Mouse (Mus musculus): ENCODE measurements at regions not wholly inside any gene's neighbourhood (a gene's known extent, or its start where the extent isn't known, plus 50 kb on each side); places are given as distances from the start of the nearest gene placed in this dataset.

GRCm38 (mm10) chr1:166735545-166735944 is 53.9 kb upstream of the Fmo9 start:
- Histone ChIP-seq H3K9ac (ENCODE audit: low read length) (no peak overlapping the region), H3K4me3 (ENCODE audit: control insufficient read depth in 1 of 2, insufficient read depth in 1 of 2, low read depth in 1 of 2, low read length in 2 of 2) (no peak overlapping the region), H3K4me2 (ENCODE audit: low read length) (no peak overlapping the region), H3K9me3 (ENCODE audit: control insufficient read depth, low read length) (no peaks in the 10 kb centered on the region), H3K4me1 (ENCODE audit: control insufficient read depth in 2 of 2, insufficient read depth in 2 of 2, low read length in 2 of 2) (no peaks in the 10 kb centered on the region), H3K27me3 (ENCODE audit: control insufficient read depth, insufficient read depth, low read length) (no peaks in the 10 kb centered on the region), H3K27ac (replicated peaks in 1 of 2; ENCODE audit: control insufficient read depth in 1 of 2, insufficient read depth in 1 of 2, low read depth in 2 of 2, low read length in 2 of 2) (no peak overlapping the region), H3K36me3 (ENCODE audit: control insufficient read depth, insufficient read depth, low read length) (no peaks in the 10 kb centered on the region)
- ATAC-seq (ENCODE audit: insufficient number of reproducible peaks, insufficient read depth, low FRiP score, low read depth) = no peak
- 48% methylated on average over 5 of the region's 5 CpGs for WGBS

DNA sequence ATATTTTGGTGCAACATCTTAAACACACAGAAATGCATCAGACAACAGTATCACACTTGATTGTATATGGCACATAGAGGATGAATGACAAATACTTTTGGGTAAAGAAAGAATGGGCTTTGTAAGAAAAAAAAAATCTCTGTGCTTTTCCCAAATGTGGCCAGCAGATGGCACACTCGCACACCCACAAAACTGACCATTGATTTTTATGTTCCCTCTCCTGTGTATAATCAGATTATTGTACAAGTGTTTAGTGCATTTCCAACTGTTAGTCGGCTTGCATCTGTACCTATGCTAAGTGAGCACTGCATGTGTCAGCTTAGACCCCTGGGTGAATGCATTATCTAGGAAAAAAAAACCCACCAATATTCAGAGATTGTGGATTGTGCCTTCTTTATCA is 56.4 kb upstream of the Fmo9 start:
- Histone ChIP-seq H3K9me3 (ENCODE audit: control insufficient read depth, low read length) (no peaks in the 10 kb centered on the region), H3K4me3 (ENCODE audit: control insufficient read depth in 1 of 2, insufficient read depth in 1 of 2, low read depth in 1 of 2, low read length in 2 of 2) (no peak overlapping the region), H3K27ac (replicated peaks in 1 of 2; ENCODE audit: control insufficient read depth in 1 of 2, insufficient read depth in 1 of 2, low read depth in 2 of 2, low read length in 2 of 2) (no peak overlapping the region), H3K36me3 (ENCODE audit: control insufficient read depth, insufficient read depth, low read length) (no peaks in the 10 kb centered on the region), H3K27me3 (ENCODE audit: control insufficient read depth, insufficient read depth, low read length) (no peaks in the 10 kb centered on the region), H3K4me2 (ENCODE audit: low read length) (no peak overlapping the region), H3K4me1 (ENCODE audit: control insufficient read depth in 2 of 2, insufficient read depth in 2 of 2, low read length in 2 of 2) (no peaks in the 10 kb centered on the region), H3K9ac (ENCODE audit: low read length) (no peak overlapping the region)
- ATAC-seq (ENCODE audit: insufficient number of reproducible peaks, insufficient read depth, low FRiP score, low read depth) = no peak
- WGBS = 0% methylated on average over 2 of the region's 2 CpGs

DNA sequence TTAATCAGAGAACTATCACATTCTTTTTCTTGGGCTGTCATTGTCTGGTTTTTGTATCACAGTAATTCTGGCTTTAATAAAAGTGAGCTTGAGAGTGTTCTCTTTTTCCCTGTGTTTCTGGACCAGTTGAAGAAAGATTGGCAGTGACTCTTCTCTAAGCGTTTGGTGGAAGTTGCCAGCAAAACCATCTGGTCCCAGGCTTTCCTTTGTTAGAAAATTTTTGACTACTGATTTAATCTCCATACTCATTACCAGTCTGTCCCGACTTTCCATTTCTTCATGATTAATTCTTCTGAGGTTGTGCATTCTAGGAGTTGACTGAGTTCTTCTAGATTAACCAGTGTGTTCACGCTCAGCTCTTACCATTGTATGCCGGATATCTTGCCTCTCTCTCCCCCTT is 68.6 kb upstream of the Fmo9 start:
- no peaks in the 10 kb centered on the region for H3K36me3 ChIP-seq (ENCODE audit: control insufficient read depth, insufficient read depth, low read length)
- no peak overlapping the region for H3K9ac ChIP-seq (ENCODE audit: low read length)
- H3K4me3 ChIP-seq (ENCODE audit: control insufficient read depth in 1 of 2, insufficient read depth in 1 of 2, low read depth in 1 of 2, low read length in 2 of 2) = no peak overlapping the region
- H3K4me1 ChIP-seq (ENCODE audit: control insufficient read depth in 2 of 2, insufficient read depth in 2 of 2, low read length in 2 of 2) = no peaks in the 10 kb centered on the region
- H3K27me3 ChIP-seq (ENCODE audit: control insufficient read depth, insufficient read depth, low read length) = no peaks in the 10 kb centered on the region
- WGBS = 67% methylated on average over 4 of the region's 4 CpGs
- no peak overlapping the region for H3K27ac ChIP-seq (replicated peaks in 1 of 2; ENCODE audit: control insufficient read depth in 1 of 2, insufficient read depth in 1 of 2, low read depth in 2 of 2, low read length in 2 of 2)
- no peak overlapping the region for H3K4me2 ChIP-seq (ENCODE audit: low read length)
- no peaks in the 10 kb centered on the region for H3K9me3 ChIP-seq (ENCODE audit: control insufficient read depth, low read length)
- ATAC-seq (ENCODE audit: insufficient number of reproducible peaks, insufficient read depth, low FRiP score, low read depth) = no peak

DNA sequence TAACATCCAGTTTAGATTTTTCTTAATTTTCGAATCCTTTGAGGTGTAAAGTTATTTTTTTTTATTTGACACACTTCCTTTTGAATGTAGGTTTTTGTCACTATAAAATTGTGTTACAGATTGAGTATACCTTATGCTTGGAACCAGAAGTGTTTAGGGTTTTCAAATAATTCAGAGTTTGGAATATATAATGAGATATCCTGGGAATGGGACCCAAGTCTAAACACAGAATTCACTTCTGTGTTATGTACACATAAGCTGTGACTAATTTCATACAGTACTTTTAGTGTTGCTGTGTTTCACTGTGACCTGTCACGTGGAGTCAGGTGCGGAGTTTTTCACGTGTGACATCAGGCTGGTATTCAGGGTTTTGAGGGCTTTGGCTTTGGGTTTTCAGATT is 69.1 kb upstream of the Fmo9 start:
- no peak overlapping the region for H3K4me2 ChIP-seq (ENCODE audit: low read length)
- H3K9me3 ChIP-seq (ENCODE audit: control insufficient read depth, low read length) = no peaks in the 10 kb centered on the region
- WGBS = 69% methylated on average over 4 of the region's 4 CpGs
- no peak overlapping the region for H3K9ac ChIP-seq (ENCODE audit: low read length)
- no peaks in the 10 kb centered on the region for H3K4me1 ChIP-seq (ENCODE audit: control insufficient read depth in 2 of 2, insufficient read depth in 2 of 2, low read length in 2 of 2)
- H3K36me3 ChIP-seq (ENCODE audit: control insufficient read depth, insufficient read depth, low read length) = no peaks in the 10 kb centered on the region
- no peak overlapping the region for H3K27ac ChIP-seq (replicated peaks in 1 of 2; ENCODE audit: control insufficient read depth in 1 of 2, insufficient read depth in 1 of 2, low read depth in 2 of 2, low read length in 2 of 2)
- H3K4me3 ChIP-seq (ENCODE audit: control insufficient read depth in 1 of 2, insufficient read depth in 1 of 2, low read depth in 1 of 2, low read length in 2 of 2) = no peak overlapping the region
- no peak for ATAC-seq (ENCODE audit: insufficient number of reproducible peaks, insufficient read depth, low FRiP score, low read depth)
- no peaks in the 10 kb centered on the region for H3K27me3 ChIP-seq (ENCODE audit: control insufficient read depth, insufficient read depth, low read length)

- Histone ChIP-seq H3K4me2 (ENCODE audit: low read length) (no peak overlapping the region), H3K36me3 (ENCODE audit: control insufficient read depth, insufficient read depth, low read length) (no peaks in the 10 kb centered on the region), H3K27me3 (ENCODE audit: control insufficient read depth, insufficient read depth, low read length) (no peaks in the 10 kb centered on the region), H3K4me1 (ENCODE audit: control insufficient read depth in 2 of 2, insufficient read depth in 2 of 2, low read length in 2 of 2) (no peaks in the 10 kb centered on the region), H3K9me3 (ENCODE audit: control insufficient read depth, low read length) (no peaks in the 10 kb centered on the region), H3K4me3 (ENCODE audit: control insufficient read depth in 1 of 2, insufficient read depth in 1 of 2, low read depth in 1 of 2, low read length in 2 of 2) (no peak overlapping the region), H3K9ac (ENCODE audit: low read length) (no peak overlapping the region), H3K27ac (replicated peaks in 1 of 2; ENCODE audit: control insufficient read depth in 1 of 2, insufficient read depth in 1 of 2, low read depth in 2 of 2, low read length in 2 of 2) (no peak overlapping the region)
- ATAC-seq (ENCODE audit: insufficient number of reproducible peaks, insufficient read depth, low FRiP score, low read depth) = no peak
- 83% methylated on average over 3 of the region's 3 CpGs for WGBS
Measured at GRCm38 (mm10) chr1:166751436-166751835, 69.8 kb upstream of the Fmo9 start.

GRCm38 (mm10) chr1:166752990-166753709 is 71.5 kb upstream of the Fmo9 start:
- no peaks in the 10 kb centered on the region for H3K27me3 ChIP-seq (ENCODE audit: control insufficient read depth, insufficient read depth, low read length)
- no peak for ATAC-seq (ENCODE audit: insufficient number of reproducible peaks, insufficient read depth, low FRiP score, low read depth)
- H3K4me3 ChIP-seq (ENCODE audit: control insufficient read depth in 1 of 2, insufficient read depth in 1 of 2, low read depth in 1 of 2, low read length in 2 of 2) = no peak overlapping the region
- H3K36me3 ChIP-seq (ENCODE audit: control insufficient read depth, insufficient read depth, low read length) = no peaks in the 10 kb centered on the region
- no peak overlapping the region for H3K27ac ChIP-seq (replicated peaks in 1 of 2; ENCODE audit: control insufficient read depth in 1 of 2, insufficient read depth in 1 of 2, low read depth in 2 of 2, low read length in 2 of 2)
- no peak overlapping the region for H3K4me2 ChIP-seq (ENCODE audit: low read length)
- H3K9ac ChIP-seq (ENCODE audit: low read length) = no peak overlapping the region
- no peaks in the 10 kb centered on the region for H3K9me3 ChIP-seq (ENCODE audit: control insufficient read depth, low read length)
- H3K4me1 ChIP-seq (ENCODE audit: control insufficient read depth in 2 of 2, insufficient read depth in 2 of 2, low read length in 2 of 2) = no peaks in the 10 kb centered on the region
- 78% methylated on average over 6 of the region's 6 CpGs for WGBS

DNA sequence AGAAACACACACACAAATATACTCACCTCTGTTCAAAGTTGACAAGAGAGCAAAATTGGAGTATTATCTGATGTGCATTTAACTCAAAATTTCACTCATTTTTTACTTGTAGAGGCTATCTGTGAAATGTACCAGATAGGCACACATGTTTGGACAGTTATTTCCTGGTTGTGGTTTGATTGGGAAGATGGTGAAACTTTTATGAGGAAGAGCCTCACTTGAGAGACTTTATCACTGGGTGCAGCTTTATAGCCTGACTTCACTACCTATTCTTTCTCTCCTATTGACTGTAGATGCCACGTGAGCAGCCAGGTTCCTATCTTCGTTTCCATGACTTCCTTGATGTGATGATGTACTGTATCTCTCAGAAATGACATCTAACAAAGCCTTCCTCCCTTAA is 77.3 kb upstream of the Fmo9 start:
- no peak for ATAC-seq (ENCODE audit: insufficient number of reproducible peaks, insufficient read depth, low FRiP score, low read depth)
- Histone ChIP-seq H3K36me3 (ENCODE audit: control insufficient read depth, insufficient read depth, low read length) (no peaks in the 10 kb centered on the region), H3K4me1 (ENCODE audit: control insufficient read depth in 2 of 2, insufficient read depth in 2 of 2, low read length in 2 of 2) (no peaks in the 10 kb centered on the region), H3K9me3 (ENCODE audit: control insufficient read depth, low read length) (peaks cover 9% of the 10 kb centered on the region; the same call in 1 of the 2 replicates), H3K27me3 (ENCODE audit: control insufficient read depth, insufficient read depth, low read length) (no peaks in the 10 kb centered on the region), H3K4me3 (ENCODE audit: control insufficient read depth in 1 of 2, insufficient read depth in 1 of 2, low read depth in 1 of 2, low read length in 2 of 2) (no peak overlapping the region), H3K4me2 (ENCODE audit: low read length) (no peak overlapping the region), H3K27ac (replicated peaks in 1 of 2; ENCODE audit: control insufficient read depth in 1 of 2, insufficient read depth in 1 of 2, low read depth in 2 of 2, low read length in 2 of 2) (no peak overlapping the region), H3K9ac (ENCODE audit: low read length) (no peak overlapping the region)
- 49% methylated on average over 2 of the region's 2 CpGs for WGBS

DNA sequence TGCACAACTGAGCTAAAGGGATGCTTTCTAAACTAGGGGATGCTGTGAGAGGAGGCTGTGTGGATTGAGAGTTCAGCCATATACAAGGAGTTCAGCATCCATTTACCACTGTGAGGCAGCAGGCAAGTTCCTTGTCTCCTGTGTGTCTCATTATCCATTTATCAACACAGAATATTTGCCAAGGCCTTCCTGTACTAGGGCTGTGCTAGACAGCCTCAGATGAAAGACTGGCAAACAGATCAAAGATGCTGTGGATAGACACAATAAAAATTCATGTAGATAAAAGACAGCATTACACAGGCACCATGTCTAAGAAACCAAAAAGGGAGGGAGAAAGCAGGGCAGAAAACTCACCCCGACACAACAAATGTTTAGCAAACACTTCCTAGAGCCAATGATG is 91.5 kb upstream of the Fmo9 start:
- Histone ChIP-seq H3K9ac (ENCODE audit: low read length) (no peak overlapping the region), H3K27ac (replicated peaks in 1 of 2; ENCODE audit: control insufficient read depth in 1 of 2, insufficient read depth in 1 of 2, low read depth in 2 of 2, low read length in 2 of 2) (no peak overlapping the region), H3K36me3 (ENCODE audit: control insufficient read depth, insufficient read depth, low read length) (no peaks in the 10 kb centered on the region), H3K4me3 (ENCODE audit: control insufficient read depth in 1 of 2, insufficient read depth in 1 of 2, low read depth in 1 of 2, low read length in 2 of 2) (no peak overlapping the region), H3K4me1 (ENCODE audit: control insufficient read depth in 2 of 2, insufficient read depth in 2 of 2, low read length in 2 of 2) (no peaks in the 10 kb centered on the region), H3K9me3 (ENCODE audit: control insufficient read depth, low read length) (no peaks in the 10 kb centered on the region), H3K4me2 (ENCODE audit: low read length) (no peak overlapping the region), H3K27me3 (ENCODE audit: control insufficient read depth, insufficient read depth, low read length) (no peaks in the 10 kb centered on the region)
- 83% methylated on average over 1 of the region's 1 CpGs for WGBS
- no peak for ATAC-seq (ENCODE audit: insufficient number of reproducible peaks, insufficient read depth, low FRiP score, low read depth)
